ENCODE assay signal across 1 mouse cellular context in the genomic region with DNA sequence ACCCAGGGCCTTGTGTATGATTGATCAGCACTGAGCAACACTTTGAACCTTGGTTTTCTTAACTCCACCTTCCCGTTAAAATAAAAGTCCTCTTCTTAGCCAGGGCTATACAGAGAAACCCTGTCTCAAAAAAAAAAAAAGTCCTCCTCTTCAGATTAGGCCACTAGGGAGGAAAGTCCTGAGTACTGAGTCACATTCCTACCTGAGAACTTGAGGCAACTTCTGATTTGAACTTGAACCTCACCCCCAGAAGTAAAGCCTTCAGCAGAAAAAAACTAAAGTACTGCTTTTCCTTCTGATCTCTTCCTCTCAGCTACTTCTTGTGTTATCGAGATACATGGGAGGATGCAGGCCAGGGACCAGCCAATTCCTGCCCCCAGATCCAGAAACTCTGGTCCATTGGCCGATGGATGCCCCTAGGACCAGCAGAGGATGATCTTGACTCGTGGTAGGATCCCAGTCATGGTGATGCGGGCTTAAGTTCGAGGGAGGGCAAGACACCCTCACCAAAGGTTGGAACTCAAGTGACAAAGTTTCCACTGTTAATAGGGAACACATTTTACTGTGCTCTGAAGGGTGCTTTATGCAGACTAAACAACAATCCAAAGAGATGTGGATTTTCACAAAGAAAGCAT.
A peak's percentile ranks its signal among the peaks of the same experiment; 100 is the strongest.
TF ChIP-seq lines count a peak whose summit lies in the region.

No protein-coding gene starts in this region.

TF ChIP-seq in MEL, 35 proteins besides CTCF, POLR2A, EP300 and RAD21:
- TF ChIP-seq SMC3 (IDR thresholded peaks at IDR 0.05; ENCODE audit: low read depth, low read length) (no peak), ZNF384 (IDR thresholded peaks at IDR 0.05; ENCODE audit: low read depth, low read length) (peak; percentile 84)
